Mouse (Mus musculus) spleen, adult 2 months (tissue): ENCODE data around the gene Fezf2.

Source experiments
- CTCF ChIP-seq: fragments of 200-500 bp; IDR thresholded peaks from 2 replicates; pipeline ENCODE4 v1.5.1; 2011; ENCODE audit warnings: mild to moderate bottlenecking, inconsistent platforms; ENCODE audit not compliant: insufficient read depth, insufficient read length, insufficient replicate concordance; ENCODE audit errors: extremely low read depth
- POLR2A ChIP-seq: fragments of 200-500 bp; IDR thresholded peaks from 2 replicates; pipeline ENCODE4 v1.6.1; 2011; ENCODE audit warnings: low read depth, low read length, inconsistent platforms

GRCm38 (mm10) chr14:12338811-12339565 is 9.0 kb downstream of the Fezf2 start:
- no peak for TF ChIP-seq CTCF
- no peak for TF ChIP-seq POLR2A
